Mouse (Mus musculus) MEL (cell line): Measurements from ENCODE around the gene Agtr1b. TPM values are rescaled to one million over a fixed set of nuclear protein-coding genes. Genes with fewer than 3 reads are reported as not detected.

Source experiments
- DNase-seq: peaks from one replicate; pipeline ENCODE4 v3.0.0; 2011; ENCODE audit warnings: low read depth, low spot score
- H3K27ac ChIP-seq: 2 replicates; pipeline ENCODE4 v1.5.1; 2012; ENCODE audit warnings: low read depth, mild to moderate bottlenecking, control low read depth, low read length, moderate library complexity; ENCODE audit not compliant: control insufficient read depth
- H3K27me3 ChIP-seq, 2 experiments: fragments of 150-350 bp in 1 of 2; sonication (generic) in 1 of 2; 2 replicates each; pipeline ENCODE4 v1.6.1; 2012; ENCODE audit warnings: low read length in 2 of 2, mild to moderate bottlenecking in 2 of 2, improper control_type of control experiment in 1 of 2, moderate library complexity in 1 of 2; ENCODE audit not compliant: insufficient read depth in 2 of 2, control insufficient read depth in 1 of 2
- H3K36me3 ChIP-seq, 2 experiments: 2 replicates each; pipeline ENCODE4 v1.6.1; 2012 to 2014; ENCODE audit warnings: low read length in 2 of 2, improper control_type of control experiment in 1 of 2, inconsistent platforms in 1 of 2, mild to moderate bottlenecking in 1 of 2; ENCODE audit not compliant: insufficient read depth in 2 of 2, control insufficient read depth in 1 of 2
- H3K4me1 ChIP-seq, 2 experiments: fragments of 150-350 bp in 1 of 2; sonication (generic) in 1 of 2; 2 replicates each; pipeline ENCODE4 v1.6.1; 2012; ENCODE audit warnings: low read length in 2 of 2, improper control_type of control experiment in 1 of 2, mild to moderate bottlenecking in 1 of 2; ENCODE audit not compliant: insufficient read depth in 2 of 2, control insufficient read depth in 1 of 2
- H3K4me3 ChIP-seq, 2 experiments: fragments of 150-350 bp in 1 of 2; sonication (generic) in 1 of 2; 2 replicates each; pipeline ENCODE4 v1.5.1; 2012; ENCODE audit warnings: low read depth in 2 of 2, low read length in 2 of 2, mild to moderate bottlenecking in 2 of 2, moderate library complexity in 2 of 2, control low read depth in 1 of 2, improper control_type of control experiment in 1 of 2; ENCODE audit not compliant: control insufficient read depth in 1 of 2, insufficient read depth in 1 of 2
- H3K79me2 ChIP-seq: 2 replicates; pipeline ENCODE4 v1.6.1; 2012; ENCODE audit warnings: mild to moderate bottlenecking, low read length, moderate library complexity; ENCODE audit not compliant: control insufficient read depth, poor library complexity, insufficient read depth
- H3K9ac ChIP-seq: 2 replicates; pipeline ENCODE4 v1.6.1; 2012; ENCODE audit warnings: low read depth, mild to moderate bottlenecking, control low read depth, low read length, moderate library complexity; ENCODE audit not compliant: control insufficient read depth, poor library complexity, severe bottlenecking
- H3K9me3 ChIP-seq: fragments of 150-350 bp; sonication (generic); replicated peaks from 2 replicates; pipeline ENCODE4 v1.6.1; 2012; ENCODE audit warnings: mild to moderate bottlenecking, low read length, improper control_type of control experiment, moderate library complexity; ENCODE audit not compliant: insufficient read depth
- CHD1 ChIP-seq: IDR thresholded peaks from 2 replicates; pipeline ENCODE4 v1.6.1; 2012; ENCODE audit warnings: low read depth, mild to moderate bottlenecking, inconsistent platforms, low read length, improper control_type of control experiment
- CHD2 ChIP-seq: IDR thresholded peaks from 2 replicates; pipeline ENCODE4 v1.6.1; 2011; ENCODE audit warnings: low read length, improper control_type of control experiment
- ELF1 ChIP-seq: IDR thresholded peaks from 2 replicates; pipeline ENCODE4 v1.6.1; 2014; ENCODE audit warnings: low read depth, mild to moderate bottlenecking, inconsistent platforms, low read length, improper control_type of control experiment, moderate library complexity
- EP300 ChIP-seq, 2 experiments: IDR thresholded peaks; 2 replicates each; pipeline ENCODE4 v1.6.1; 2011; ENCODE audit warnings: improper control_type of control experiment in 2 of 2, low read length in 2 of 2, low read depth in 1 of 2, mild to moderate bottlenecking in 1 of 2
- ETS1 ChIP-seq: IDR thresholded peaks from 2 replicates; pipeline ENCODE4 v1.6.1; 2012; ENCODE audit warnings: low read depth, mild to moderate bottlenecking, inconsistent platforms, low read length, improper control_type of control experiment, moderate library complexity
- GABPA ChIP-seq: IDR thresholded peaks from 2 replicates; pipeline ENCODE4 v1.6.1; 2012; ENCODE audit warnings: low read depth, mild to moderate bottlenecking, inconsistent platforms, low read length, improper control_type of control experiment, moderate library complexity
- HCFC1 ChIP-seq: IDR thresholded peaks from 2 replicates; pipeline ENCODE4 v1.6.1; 2012; ENCODE audit warnings: low read depth, mild to moderate bottlenecking, inconsistent platforms, low read length, improper control_type of control experiment, moderate library complexity
- JUND ChIP-seq: IDR thresholded peaks from 2 replicates; pipeline ENCODE4 v1.6.1; 2011; ENCODE audit warnings: low read depth, mild to moderate bottlenecking, improper control_type of control experiment, low read length
- MEF2A ChIP-seq: IDR thresholded peaks from 2 replicates; pipeline ENCODE4 v1.6.1; 2014; ENCODE audit warnings: low read depth, mild to moderate bottlenecking, inconsistent platforms, low read length, improper control_type of control experiment; ENCODE audit not compliant: poor library complexity, insufficient replicate concordance, severe bottlenecking; ENCODE audit errors: extremely low read depth
- MXI1 ChIP-seq: IDR thresholded peaks from 2 replicates; pipeline ENCODE4 v1.6.1; 2011; ENCODE audit warnings: mild to moderate bottlenecking, low read depth, low read length, improper control_type of control experiment
- MYB ChIP-seq: IDR thresholded peaks from 2 replicates; pipeline ENCODE4 v1.6.1; 2011; ENCODE audit warnings: mild to moderate bottlenecking, low read depth, low read length, improper control_type of control experiment
- RAD21 ChIP-seq: IDR thresholded peaks from 2 replicates; pipeline ENCODE4 v1.6.1; 2011; ENCODE audit warnings: mild to moderate bottlenecking, low read depth, low read length, improper control_type of control experiment
- RCOR1 ChIP-seq: IDR thresholded peaks from 2 replicates; pipeline ENCODE4 v1.6.1; 2012; ENCODE audit warnings: low read depth, mild to moderate bottlenecking, inconsistent platforms, low read length, improper control_type of control experiment
- SIN3A ChIP-seq: IDR thresholded peaks from 2 replicates; pipeline ENCODE4 v1.6.1; 2012; ENCODE audit warnings: low read length, improper control_type of control experiment, inconsistent platforms
- UBTF ChIP-seq: IDR thresholded peaks from 2 replicates; pipeline ENCODE4 v1.6.1; 2012; ENCODE audit warnings: low read depth, mild to moderate bottlenecking, inconsistent platforms, low read length, improper control_type of control experiment, moderate library complexity, borderline replicate concordance; ENCODE audit not compliant: insufficient read depth
- USF2 ChIP-seq, 2 experiments: IDR thresholded peaks; 2 replicates each; pipeline ENCODE4 v1.6.1; 2011 to 2012; ENCODE audit warnings: improper control_type of control experiment in 2 of 2, low read length in 2 of 2, borderline replicate concordance in 1 of 2, inconsistent platforms in 1 of 2, low read depth in 1 of 2, mild to moderate bottlenecking in 1 of 2; ENCODE audit not compliant: insufficient read depth in 1 of 2
- ZC3H11A ChIP-seq: IDR thresholded peaks from 2 replicates; pipeline ENCODE4 v1.6.1; 2012; ENCODE audit warnings: low read depth, mild to moderate bottlenecking, inconsistent platforms, low read length, improper control_type of control experiment
- ZKSCAN1 ChIP-seq: IDR thresholded peaks from 2 replicates; pipeline ENCODE4 v1.6.1; 2012; ENCODE audit warnings: low read depth, mild to moderate bottlenecking, inconsistent platforms, low read length, improper control_type of control experiment, moderate library complexity
- ZMIZ1 ChIP-seq: IDR thresholded peaks from 2 replicates; pipeline ENCODE4 v1.6.1; 2012; ENCODE audit warnings: low read depth, mild to moderate bottlenecking, inconsistent platforms, low read length, improper control_type of control experiment, moderate library complexity
- polyA plus RNA-seq, 2 experiments: library from polyadenylated mRNA; stranded (reverse) in 1 of 2; unstranded in 1 of 2; fragments of >175 nt in 1 of 2; fragments of >200 nt in 1 of 2; gene quantifications; 2 replicates each; pipeline versions ENCODE4 v1.2.1 to v1.2.4; 2012; ENCODE audit warnings: low replicate concordance in 2 of 2, low read depth in 1 of 2; ENCODE audit not compliant: insufficient read length in 2 of 2, insufficient read depth in 1 of 2, missing spikeins in 1 of 2
- total RNA-seq: library from RNA; depleted of rRNA; stranded (reverse); fragments of 300-350 nt; gene quantifications from 2 replicates; pipeline ENCODE4 v1.2.3, GENCODE M21; 2012; rRNA removed

Gene Agtr1b
- not detected in 2 replicates for total RNA-seq
- polyA plus RNA-seq = not detected

GRCm38 (mm10) chr3:20366558-20367522 is at the start of gene Agtr1b:
Gene Agtr1b (minus strand): TSS chr3:20367177.
- Histone ChIP-seq H3K79me2 (no peaks in the 10 kb centered on the region), H3K9ac (no peak within 1 kb of the TSS), H3K27ac (no peak within 1 kb of the TSS), H3K4me3 (no peak within 1 kb of the TSS), H3K9me3 (no peaks in the 10 kb centered on the region), H3K27me3 (no peaks in the 10 kb centered on the region; a peak in 1 of 4 replicates), H3K4me1 (no peaks in the 10 kb centered on the region), H3K36me3 (no peaks in the 10 kb centered on the region)
- DNase-seq = no peak
- TF ChIP-seq HCFC1 (no peak), MYB (no peak), JUND (no peak), MXI1 (no peak), ZC3H11A (no peak), USF2 (IDR thresholded peaks at IDR 0.05; ENCODE audit: borderline replicate concordance in 1 of 2, insufficient read depth in 1 of 2, low read depth in 1 of 2, low read length in 2 of 2) (no peak), RAD21 (no peak), CHD1 (no peak), CHD2 (no peak), RCOR1 (no peak), ELF1 (no peak), ZKSCAN1 (no peak), ETS1 (no peak), EP300 (IDR thresholded peaks at IDR 0.05; ENCODE audit: low read depth in 1 of 2, low read length in 2 of 2) (no peak), SIN3A (no peak), ZMIZ1 (no peak), UBTF (no peak), MEF2A (no peak), GABPA (no peak)
